Mouse (Mus musculus): Measurements from ENCODE around the gene Agmat.
A peak's percentile ranks its signal among the peaks of the same experiment; 100 is the strongest.

Gene Agmat

GRCm38 (mm10) chr4:141779828-141780227 is 33.4 kb downstream of the Agmat start:
- no peak for DNase-seq (ENCODE audit: low read depth, low spot score)

DNA sequence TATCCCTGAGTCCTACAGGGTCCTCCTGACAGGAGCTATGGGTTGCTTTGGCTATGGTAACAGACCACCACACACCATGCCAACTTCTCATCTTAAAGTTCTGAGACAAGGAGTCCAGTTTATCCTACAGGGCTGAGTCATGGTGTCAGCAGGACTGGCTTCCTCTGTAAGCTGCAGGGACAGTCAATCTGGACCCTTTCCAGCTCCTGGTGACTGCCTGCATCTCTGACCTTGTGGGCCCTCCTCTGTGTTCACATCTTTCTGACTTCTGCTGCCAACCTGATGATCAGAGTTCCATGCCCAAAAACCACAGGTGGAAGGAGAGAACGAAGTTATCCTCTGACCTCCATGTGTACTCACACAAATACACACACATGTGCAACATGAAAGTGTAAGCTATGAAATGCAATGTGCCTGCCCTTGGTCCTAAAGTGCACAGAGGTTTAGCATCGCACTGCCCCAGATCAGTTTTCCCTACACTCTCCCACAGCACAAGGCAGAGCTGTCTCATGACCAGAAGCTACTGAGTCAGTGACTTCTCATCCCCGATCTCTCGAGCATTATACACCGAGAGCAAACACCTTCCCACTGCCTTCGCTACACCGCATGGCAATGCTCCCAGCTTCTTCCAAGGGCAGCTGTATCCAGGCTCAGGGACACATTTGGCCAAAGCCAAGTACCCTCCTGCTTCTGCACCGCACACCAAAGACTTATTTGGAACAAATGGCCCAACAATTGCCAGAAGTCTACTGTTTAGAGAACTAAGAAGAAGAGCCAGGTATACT is 34.9 kb downstream of the Agmat start:
- no peak for DNase-seq (ENCODE audit: low read depth, low spot score)

GRCm38 (mm10) chr4:141784835-141785234 is 38.4 kb downstream of the Agmat start:
- DNase-seq (ENCODE audit: low read depth, low spot score), result no peak

DNA sequence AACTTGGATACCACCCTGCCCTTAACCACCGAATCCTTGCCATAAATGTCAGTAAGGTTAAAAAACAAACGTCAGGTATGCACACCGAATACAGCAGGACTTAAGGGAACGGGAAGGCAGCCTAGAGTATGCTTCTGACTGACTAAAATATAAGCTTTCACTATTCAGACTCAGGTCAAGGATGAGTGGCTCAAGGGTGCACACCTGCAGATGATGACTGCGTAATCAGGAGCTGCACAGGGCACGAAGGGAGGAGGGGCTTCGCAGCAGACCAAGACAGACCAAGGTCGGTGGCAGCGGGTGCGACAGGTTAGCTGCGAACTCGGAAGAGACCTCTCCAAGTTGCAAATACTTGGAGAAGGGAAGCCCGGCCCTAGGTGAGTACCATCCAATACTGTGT is 39.7 kb downstream of the Agmat start:
- DNase-seq (ENCODE audit: low read depth, low spot score), result no peak

GRCm38 (mm10) chr4:141787046-141787445 is 40.6 kb downstream of the Agmat start:
- DNase-seq (ENCODE audit: low read depth, low spot score), result no peak

DNA sequence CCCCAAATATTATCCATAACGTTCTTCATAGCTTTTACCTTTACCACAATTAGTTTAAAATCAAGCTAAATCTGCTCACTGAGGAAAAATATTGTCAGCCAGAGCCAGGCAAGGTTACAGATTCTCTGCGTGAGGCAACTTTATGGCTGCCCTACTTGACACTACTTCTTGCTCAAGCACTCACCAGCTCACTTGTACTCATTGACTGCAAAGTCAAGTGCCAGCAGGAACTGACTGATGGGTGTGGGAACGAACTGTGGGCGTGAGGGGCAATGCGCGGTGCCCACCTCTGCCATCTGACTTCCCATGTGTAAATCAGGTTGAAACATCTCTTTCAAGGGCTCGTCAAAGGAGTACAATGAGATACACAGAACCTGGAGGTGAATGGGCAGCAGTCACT is 41.0 kb downstream of the Agmat start:
- no peak for DNase-seq (ENCODE audit: low read depth, low spot score)

DNA sequence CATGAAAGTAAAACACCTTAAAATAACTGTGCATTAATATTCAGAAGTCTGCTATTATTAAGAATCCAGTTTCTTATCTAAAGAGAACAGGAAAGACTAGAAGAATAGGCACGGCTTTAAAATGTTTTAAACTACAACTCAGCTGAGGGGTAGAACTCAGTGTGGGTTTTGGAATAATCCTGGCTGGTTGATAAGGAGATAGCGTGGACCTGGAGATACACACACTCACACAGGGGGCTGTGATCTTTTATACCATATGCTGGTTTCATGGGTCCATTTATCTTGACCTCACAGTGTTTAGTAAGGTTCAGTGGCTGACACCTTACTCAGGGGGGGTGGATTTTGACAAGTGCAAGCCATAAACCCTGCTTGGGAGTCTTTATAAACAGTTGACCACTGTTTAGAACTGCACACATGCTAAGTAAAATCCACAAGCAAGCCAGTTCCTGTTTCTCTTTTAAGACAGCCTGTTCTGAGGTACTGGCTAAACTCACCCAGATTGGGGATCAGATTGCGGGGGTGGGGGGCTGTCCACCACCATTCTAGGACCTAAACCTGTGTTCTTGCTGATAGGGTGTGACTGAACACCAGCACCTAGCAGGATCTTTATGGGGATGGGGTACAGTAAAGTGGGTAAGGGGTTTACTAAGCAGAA is 43.2 kb downstream of the Agmat start:
- no peak for DNase-seq (ENCODE audit: low read depth, low spot score)

GRCm38 (mm10) chr4:141790524-141790990 is 44.1 kb downstream of the Agmat start, which contains the start of gene Dnajc16:
TSS of gene Dnajc16 (minus strand) at chr4:141790931.
- peak; percentile 99 for DNase-seq (ENCODE audit: low read depth, low spot score)

GRCm38 (mm10) chr4:141791486-141791885 is 45.0 kb downstream of the Agmat start:
- no peak for DNase-seq (ENCODE audit: low read depth, low spot score)

DNA sequence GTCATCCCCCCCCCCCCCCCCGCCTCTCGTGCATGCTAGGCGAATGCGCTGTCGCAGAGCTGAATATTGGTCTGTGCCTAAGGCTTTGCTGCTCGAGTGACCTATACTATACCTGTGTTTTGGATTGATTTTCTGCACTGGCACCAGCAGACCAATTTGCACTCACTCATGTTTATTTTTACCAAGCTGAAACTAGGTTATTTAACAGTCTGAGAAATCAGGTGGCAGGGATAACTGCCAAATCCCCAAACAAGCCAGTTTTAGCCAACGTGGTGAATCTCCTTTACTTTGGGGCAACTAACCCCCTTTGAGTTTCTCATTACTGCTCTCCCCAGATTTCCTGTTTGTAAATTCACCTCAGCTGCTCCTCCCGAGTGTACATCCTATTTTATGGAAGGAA is 45.5 kb downstream of the Agmat start:
- DNase-seq (ENCODE audit: low read depth, low spot score), result no peak

- DNase-seq (ENCODE audit: low read depth, low spot score), result no peak
These were observed 46.2 kb downstream of the Agmat start for GRCm38 (mm10) chr4:141792554-141793281.

GRCm38 (mm10) chr4:141793282-141794151 is 47.0 kb downstream of the Agmat start, which contains the start of gene Casp9:
TSS of gene Casp9 (plus strand) at chr4:141793612.
- peak; percentile 98 for DNase-seq (ENCODE audit: low read depth, low spot score)

- no peak for DNase-seq (ENCODE audit: low read depth, low spot score)
These were observed 47.7 kb downstream of the Agmat start for GRCm38 (mm10) chr4:141794152-141794535.

DNA sequence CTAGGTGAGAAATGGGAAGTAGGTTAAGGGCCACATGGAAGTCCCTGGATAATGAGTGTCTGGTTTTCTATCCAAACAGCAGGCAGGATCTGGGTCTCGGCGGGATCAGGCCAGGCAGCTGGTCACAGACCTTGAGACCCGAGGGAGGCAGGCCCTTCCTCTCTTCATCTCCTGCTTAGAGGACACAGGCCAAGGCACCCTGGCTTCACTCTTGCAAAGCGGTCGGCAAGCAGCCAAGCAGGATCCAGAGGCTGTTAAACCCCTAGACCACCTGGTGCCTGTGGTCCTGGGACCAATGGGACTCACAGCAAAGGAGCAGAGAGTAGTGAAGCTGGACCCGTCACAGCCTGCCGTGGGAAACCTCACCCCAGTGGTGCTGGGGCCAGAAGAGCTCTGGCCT is 49.9 kb downstream of the Agmat start:
- no peak for DNase-seq (ENCODE audit: low read depth, low spot score)

DNA sequence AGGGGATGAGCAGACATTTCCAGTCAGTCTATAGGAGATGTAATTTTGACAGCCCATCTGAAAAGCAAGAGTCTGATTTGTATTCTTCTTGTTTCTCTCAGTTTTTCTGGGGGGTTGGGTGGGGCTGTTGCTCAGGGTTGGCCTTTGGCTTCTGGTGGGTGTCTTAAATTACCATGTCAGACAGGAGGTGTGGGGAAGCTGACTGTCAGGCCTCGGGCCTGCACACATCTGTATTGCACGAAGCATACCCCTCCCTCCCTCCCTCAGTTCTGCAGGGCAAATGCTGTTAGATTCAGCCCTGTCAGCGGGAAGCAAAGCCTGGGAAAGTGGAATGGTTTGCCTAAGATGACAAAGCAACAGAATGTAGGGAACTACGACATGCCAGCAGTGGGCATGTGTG is 50.5 kb downstream of the Agmat start:
- no peak for DNase-seq (ENCODE audit: low read depth, low spot score)

GRCm38 (mm10) chr4:141797545-141797944 is 51.1 kb downstream of the Agmat start:
- no peak for DNase-seq (ENCODE audit: low read depth, low spot score)

- no peak for DNase-seq (ENCODE audit: low read depth, low spot score)
These were observed 57.6 kb downstream of the Agmat start for GRCm38 (mm10) chr4:141804105-141804504.

DNA sequence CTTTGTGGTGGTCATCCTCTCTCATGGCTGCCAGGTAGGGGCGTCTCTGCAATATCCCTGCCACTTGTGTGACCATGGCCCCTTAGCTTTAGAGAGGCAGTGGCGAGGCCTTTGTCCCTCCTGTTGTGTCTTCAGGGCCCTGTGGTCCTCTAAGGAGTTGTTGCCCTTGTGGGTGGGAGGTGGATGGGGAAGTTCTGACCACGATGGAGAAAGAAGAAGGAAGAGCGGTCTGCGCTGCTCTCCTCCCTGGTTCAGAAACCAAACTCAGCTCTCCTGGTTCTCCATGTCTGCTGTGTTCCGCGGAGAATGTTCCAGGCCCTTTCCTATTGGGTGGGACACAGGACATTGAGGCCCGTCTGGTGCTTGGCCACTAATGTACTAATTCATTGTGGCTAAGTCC is 59.4 kb downstream of the Agmat start:
- no peak for DNase-seq (ENCODE audit: low read depth, low spot score)

Data from CD4-positive, CD25-positive, alpha-beta regulatory T cell, adult 2 months (primary cell).